Mouse (Mus musculus) C2C12 (cell line): Measurements from ENCODE around the gene Cdh24.

Experiments used
- CTCF ChIP-seq: IDR thresholded peaks from one replicate; pipeline ENCODE4 v1.5.1; 2011; ENCODE audit not compliant: control insufficient read depth, insufficient read depth, insufficient read length
- MYOD1 ChIP-seq: IDR thresholded peaks from one replicate; pipeline ENCODE4 v1.6.1; 2011; ENCODE audit warnings: low read depth; ENCODE audit not compliant: control insufficient read depth, insufficient read length

DNA sequence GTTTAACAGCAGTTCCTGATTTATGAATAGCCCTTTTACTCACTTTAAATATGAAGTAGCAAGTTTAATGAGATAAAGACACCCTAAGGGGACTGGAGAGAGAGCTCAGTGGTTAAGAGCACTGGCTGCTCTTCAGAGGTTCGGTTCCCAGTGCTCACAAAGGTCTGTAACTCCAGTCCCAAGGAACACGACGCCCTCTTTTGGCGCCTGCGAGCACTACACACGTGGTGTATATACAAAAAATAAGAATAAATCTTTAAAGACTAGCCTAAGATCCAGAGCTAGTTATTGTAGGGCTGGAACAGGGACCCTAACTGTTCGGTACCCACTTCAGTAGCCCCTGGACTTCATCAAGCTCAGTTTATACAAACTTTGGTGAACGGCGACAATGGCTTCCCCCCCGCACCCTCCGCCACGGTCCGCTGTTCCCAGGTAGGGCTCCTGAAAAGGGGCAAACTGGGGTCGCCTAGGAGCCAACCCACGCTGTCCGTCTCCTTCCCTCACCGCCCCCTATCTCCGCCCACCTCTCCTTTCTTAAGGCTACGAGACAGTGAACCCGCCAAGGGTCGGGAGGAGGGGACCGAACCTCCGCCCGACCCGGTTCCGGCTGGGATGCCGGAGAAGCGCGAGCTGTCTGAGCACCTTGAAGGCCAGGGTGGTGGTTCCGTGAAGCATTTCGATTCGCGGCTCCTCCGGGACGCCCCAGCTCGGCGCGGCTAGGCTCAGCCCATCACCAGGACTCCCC is 23.8 kb downstream of the Cdh24 start:
- no peak for TF ChIP-seq CTCF
- no peak for TF ChIP-seq MYOD1
